Mouse (Mus musculus) ES-E14 (cell line): ENCODE results near the gene Dapp1. TPM values are rescaled to one million over a fixed set of nuclear protein-coding genes. Genes with fewer than 3 reads are reported as not detected.

ENCODE experiments used
- DNase-seq: peaks from one replicate; pipeline ENCODE4 v3.0.0-alpha.2; 2013; ENCODE audit warnings: low read depth, low spot score
- H3K27ac ChIP-seq: 2 replicates; pipeline ENCODE4 v1.5.1; 2012; ENCODE audit warnings: low read depth, mild to moderate bottlenecking, low read length, moderate library complexity, mixed read lengths; ENCODE audit not compliant: poor library complexity, insufficient read depth, severe bottlenecking
- H3K36me3 ChIP-seq: 2 replicates; pipeline ENCODE4 v1.6.1; 2012; ENCODE audit warnings: mild to moderate bottlenecking, low read length, moderate library complexity, mixed read lengths; ENCODE audit not compliant: control insufficient read depth, poor library complexity, insufficient read depth, severe bottlenecking
- H3K4me1 ChIP-seq, 2 experiments: fragments of 150-350 bp in 1 of 2; sonication (generic) in 1 of 2; 2 replicates each; pipeline ENCODE4 v1.6.1; 2012; ENCODE audit warnings: low read length in 2 of 2, mild to moderate bottlenecking in 1 of 2, mixed read lengths in 1 of 2; ENCODE audit not compliant: control insufficient read depth in 2 of 2, insufficient read depth in 2 of 2, poor library complexity in 1 of 2
- H3K4me3 ChIP-seq, 2 experiments: fragments of 150-350 bp in 1 of 2; sonication (generic) in 1 of 2; 2 replicates each; pipeline ENCODE4 v1.5.1; 2012; ENCODE audit warnings: low read length in 2 of 2, low read depth in 1 of 2, mild to moderate bottlenecking in 1 of 2, mixed read lengths in 1 of 2; ENCODE audit not compliant: insufficient read depth in 1 of 2, poor library complexity in 1 of 2, severe bottlenecking in 1 of 2
- H3K9ac ChIP-seq: 2 replicates; pipeline ENCODE4 v1.6.1; 2012; ENCODE audit warnings: low read depth, mild to moderate bottlenecking, low read length, mixed read lengths; ENCODE audit not compliant: poor library complexity, insufficient read depth, severe bottlenecking
- H3K9me3 ChIP-seq: fragments of 150-350 bp; sonication (generic); 2 replicates; pipeline ENCODE4 v1.6.1; 2012; ENCODE audit warnings: low read depth, mild to moderate bottlenecking, low read length; ENCODE audit not compliant: control insufficient read depth, insufficient read depth
- CHD2 ChIP-seq: IDR thresholded peaks from 2 replicates; pipeline ENCODE4 v1.6.1; 2014; ENCODE audit warnings: mild to moderate bottlenecking, low read depth, low read length, inconsistent platforms
- HCFC1 ChIP-seq: IDR thresholded peaks from 2 replicates; pipeline ENCODE4 v1.6.1; 2012; ENCODE audit warnings: low read length, inconsistent platforms, borderline replicate concordance; ENCODE audit not compliant: insufficient read depth
- MAFK ChIP-seq: IDR thresholded peaks from 2 replicates; pipeline ENCODE4 v1.6.1; 2014; ENCODE audit warnings: mild to moderate bottlenecking, low read depth, low read length, inconsistent platforms; ENCODE audit not compliant: insufficient read depth
- ZC3H11A ChIP-seq: IDR thresholded peaks from 2 replicates; pipeline ENCODE4 v1.6.1; 2012; ENCODE audit warnings: low read depth, mild to moderate bottlenecking, inconsistent platforms, low read length, borderline replicate concordance
- ZNF384 ChIP-seq: IDR thresholded peaks from 2 replicates; pipeline ENCODE4 v1.6.1; 2012; ENCODE audit warnings: low read depth, low read length, inconsistent platforms
- in situ Hi-C, 2 experiments: fragments of 600-800 bp; cut with MboI; formaldehyde crosslinking; loops; one replicate each; pipeline ENCODE4 v1.15.1; 2025; ENCODE audit warnings: low sequenced_read_pairs in 2 of 2, inconsistent platforms in 1 of 2; ENCODE audit not compliant: unreplicated experiment in 2 of 2
- total RNA-seq: library from RNA; depleted of rRNA; stranded (reverse); fragments of 300-350 nt; gene quantifications from 2 replicates; pipeline ENCODE4 v1.2.3, GENCODE M21; 2012

Gene Dapp1
- total RNA-seq, 1 experiment: 6.8 TPM

DNA sequence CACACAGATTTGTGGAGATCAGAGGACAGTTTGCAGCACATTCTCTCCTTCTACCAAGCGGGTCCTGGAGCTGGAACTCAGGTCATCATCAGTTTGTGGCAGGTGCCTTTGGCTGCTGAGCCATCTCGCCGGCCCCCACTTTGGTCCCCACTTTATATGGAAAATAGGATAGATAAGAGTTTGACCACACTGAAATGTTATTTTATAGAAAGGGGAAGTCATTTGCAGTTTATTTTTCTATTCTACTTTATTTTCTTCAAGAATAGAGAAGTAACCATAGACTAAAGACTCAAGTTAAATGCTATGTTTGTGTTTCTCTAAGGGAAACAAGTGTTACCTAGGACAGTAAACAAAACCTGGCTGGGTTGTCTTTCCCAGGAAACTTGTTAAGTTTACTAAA is 84.5 kb downstream of the Dapp1 start:
- in situ Hi-C loops: no loop called here

DNA sequence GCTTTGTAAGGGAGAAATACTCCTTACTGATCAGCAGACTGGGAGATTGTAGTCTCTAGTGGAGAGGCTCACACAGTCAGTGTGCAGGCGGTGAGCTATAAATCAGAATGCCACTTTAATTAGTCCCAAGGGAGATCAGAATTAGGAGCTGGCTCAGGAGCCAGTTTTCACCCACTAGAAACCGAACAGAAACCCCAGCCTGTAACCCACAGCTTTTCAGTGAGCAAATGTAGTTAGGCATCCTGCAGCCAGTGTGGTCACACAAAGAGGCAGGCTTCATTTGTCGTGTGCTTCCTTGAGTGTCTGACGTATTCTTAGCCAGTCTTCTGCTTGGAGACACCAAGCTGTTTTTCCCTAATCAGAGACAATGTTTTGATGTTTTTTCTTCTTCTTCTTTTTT is 85.0 kb downstream of the Dapp1 start:
- in situ Hi-C loops: no loop called here
- no peak overlapping the region for H3K9ac ChIP-seq
- TF ChIP-seq CHD2 (no peak), ZNF384 (no peak), HCFC1 (no peak), MAFK (no peak), ZC3H11A (no peak)
- H3K4me1 ChIP-seq: 0 out of 4 replicates have a peak, but pooled peaks cover 0 to 2% of the 10 kb centered on the region in 2 experiments
- H3K4me3 ChIP-seq: no peak overlapping the region
- no peaks in the 10 kb centered on the region for H3K9me3 ChIP-seq
- no peak overlapping the region for H3K27ac ChIP-seq
- H3K36me3 ChIP-seq: no peaks in the 10 kb centered on the region
- no peak for DNase-seq

More for the DNA sequence above, 84.5 kb downstream of the Dapp1 start:
- no peaks in the 10 kb centered on the region for H3K36me3 ChIP-seq
- H3K9ac ChIP-seq: no peak overlapping the region
- H3K9me3 ChIP-seq: no peaks in the 10 kb centered on the region
- no peak overlapping the region for H3K27ac ChIP-seq
- H3K4me1 ChIP-seq: no peaks in the 10 kb centered on the region
- H3K4me3 ChIP-seq: no peak overlapping the region
- no peak for DNase-seq
- TF ChIP-seq ZNF384 (no peak), CHD2 (no peak), ZC3H11A (no peak), MAFK (no peak), HCFC1 (no peak)

DNA sequence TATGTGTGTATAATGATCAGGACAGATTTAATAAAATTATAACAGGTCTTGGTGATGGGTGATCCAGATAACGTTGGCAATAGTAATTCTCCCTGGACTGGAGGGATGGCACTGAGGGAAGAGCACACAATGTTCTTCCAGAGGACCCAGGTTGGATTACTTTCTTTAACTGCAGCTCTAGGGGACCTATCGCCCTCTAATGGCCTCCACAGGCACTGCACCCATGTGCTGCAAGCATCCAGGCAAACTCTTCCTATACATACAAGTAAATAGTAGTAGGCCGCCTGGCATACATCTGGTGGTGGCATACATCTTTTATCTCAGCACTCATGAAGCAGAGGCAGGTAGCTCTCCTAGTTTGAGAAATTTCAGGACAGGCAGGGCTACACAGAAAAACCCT is 86.1 kb downstream of the Dapp1 start:
- Histone ChIP-seq H3K9me3 (no peaks in the 10 kb centered on the region), H3K4me3 (no peak overlapping the region), H3K9ac (no peak overlapping the region), H3K4me1 (0 out of 4 replicates have a peak, but pooled peaks cover 0 to 3% of the 10 kb centered on the region in 2 experiments), H3K36me3 (no peaks in the 10 kb centered on the region), H3K27ac (no peak overlapping the region)
- in situ Hi-C loops: no loop called here
- DNase-seq: no peak
- no peak for TF ChIP-seq ZC3H11A
- no peak for TF ChIP-seq HCFC1
- no peak for TF ChIP-seq MAFK
- no peak for TF ChIP-seq CHD2
- TF ChIP-seq ZNF384: no peak

- Histone ChIP-seq H3K4me1 (peaks cover 0 to 4% of the 10 kb centered on the region in 2 experiments; a peak in 1 of 4 replicates), H3K9me3 (no peaks in the 10 kb centered on the region), H3K27ac (no peak overlapping the region), H3K36me3 (no peaks in the 10 kb centered on the region), H3K9ac (no peak overlapping the region), H3K4me3 (no peak overlapping the region)
- TF ChIP-seq ZNF384 (no peak), MAFK (no peak), CHD2 (no peak), HCFC1 (no peak), ZC3H11A (no peak)
- DNase-seq: no peak
- in situ Hi-C loops: no loop called here
These were observed 87.6 kb downstream of the Dapp1 start for GRCm38 (mm10) chr3:137893789-137894188.

DNA sequence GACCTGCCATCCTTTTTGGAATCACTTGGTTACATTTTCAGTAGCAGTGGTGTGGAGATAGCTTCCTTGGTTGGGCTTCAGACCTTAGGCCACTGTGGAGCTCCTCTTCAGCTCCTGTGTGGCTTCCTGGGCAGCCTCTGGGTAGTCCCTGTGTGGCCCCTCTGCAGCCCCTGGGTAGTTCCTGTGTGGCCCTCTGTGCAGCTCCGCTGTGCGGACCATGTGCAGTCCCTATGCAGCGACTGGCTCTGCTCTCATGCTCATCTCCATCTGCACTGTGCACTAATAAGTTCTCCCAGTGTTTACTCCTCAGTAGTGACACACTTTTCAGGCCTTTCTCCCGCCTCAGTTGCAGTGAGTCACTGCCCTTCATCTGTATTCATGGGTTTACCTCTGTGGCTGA is 89.2 kb downstream of the Dapp1 start:
- H3K4me1 ChIP-seq: peaks cover 0 to 12% of the 10 kb centered on the region in 2 experiments; a peak in 2 of 4 replicates
- no peak overlapping the region for H3K9ac ChIP-seq
- no peak overlapping the region for H3K4me3 ChIP-seq
- H3K36me3 ChIP-seq: no peaks in the 10 kb centered on the region
- no peak overlapping the region for H3K27ac ChIP-seq
- TF ChIP-seq ZNF384: no peak
- TF ChIP-seq MAFK: no peak
- no peak for TF ChIP-seq CHD2
- TF ChIP-seq ZC3H11A: no peak
- no peak for TF ChIP-seq HCFC1
- in situ Hi-C loops: no loop called here
- no peaks in the 10 kb centered on the region for H3K9me3 ChIP-seq
- DNase-seq: no peak
